Mouse (Mus musculus) lung, postnatal 0 days (tissue): ENCODE results near the gene Gm49361. TPM values are rescaled to one million over a fixed set of nuclear protein-coding genes. Genes with fewer than 3 reads are reported as not detected.

Experiments used
- ATAC-seq: fragments of 200-750 bp; cut with Nextera tagmentation; 2 replicates; pipeline ENCODE4 v1.8.0; 2017; ENCODE audit warnings: moderate library complexity
- DNase-seq: peaks from one replicate; pipeline ENCODE4 v3.0.0-alpha.2; 2016; ENCODE audit warnings: low spot score
- H3K27ac ChIP-seq: fragments of 300-500 bp; sonication (generic); 2 replicates; pipeline ENCODE4 v1.5.1; 2014; ENCODE audit warnings: antibody characterized with exemption, mild to moderate bottlenecking, low read length, mixed read lengths
- H3K27me3 ChIP-seq: fragments of 300-500 bp; sonication (generic); replicated peaks from 2 replicates; pipeline ENCODE4 v1.6.1; 2014; ENCODE audit warnings: low read length, mixed read lengths; ENCODE audit not compliant: insufficient read depth
- H3K36me3 ChIP-seq: fragments of 300-500 bp; sonication (generic); 2 replicates; pipeline ENCODE4 v1.6.1; 2014; ENCODE audit warnings: low read length, mixed read lengths; ENCODE audit not compliant: insufficient read depth
- H3K4me1 ChIP-seq: fragments of 300-500 bp; sonication (generic); 2 replicates; pipeline ENCODE4 v1.6.1; 2014; ENCODE audit warnings: antibody characterized with exemption, low read depth, low read length, mixed read lengths; ENCODE audit not compliant: insufficient read depth
- H3K4me2 ChIP-seq: fragments of 300-500 bp; sonication (generic); replicated peaks from 2 replicates; pipeline ENCODE4 v1.6.1; 2014; ENCODE audit warnings: low read depth, mild to moderate bottlenecking, low read length, moderate library complexity, mixed read lengths
- H3K4me3 ChIP-seq: fragments of 300-500 bp; sonication (generic); 2 replicates; pipeline ENCODE4 v1.5.1; 2014; ENCODE audit warnings: low read depth, low read length
- H3K9ac ChIP-seq: fragments of 300-500 bp; sonication (generic); replicated peaks from 2 replicates; pipeline ENCODE4 v1.6.1; 2014; ENCODE audit warnings: low read depth, mild to moderate bottlenecking
- H3K9me3 ChIP-seq: fragments of 300-500 bp; sonication (generic); 2 replicates; pipeline ENCODE4 v1.6.1; 2016; ENCODE audit warnings: low read length, mixed read lengths
- CTCF ChIP-seq: IDR thresholded peaks from 2 replicates; pipeline ENCODE4 v1.5.1; 2016; ENCODE audit warnings: antibody characterized with exemption, mild to moderate bottlenecking
- EP300 ChIP-seq: IDR thresholded peaks from 2 replicates; pipeline ENCODE4 v1.6.1; 2016; ENCODE audit warnings: antibody characterized with exemption, mild to moderate bottlenecking, control low read depth
- WGBS: fragments of 180-500 bp; shearing (Covaris S2); extraction: QIAGEN DNeasy Blood & Tissue Kit; methylation state at CpG from one replicate; pipeline ENCODE4 v1.1.7; 2014; 5-methylcytosine and 5-hydroxymethylcytosine counted together
- polyA plus RNA-seq: library from polyadenylated mRNA; unstranded; fragments of >200 nt; fragmentation: Nextera tagmentation; extraction: Ambion mirVana; gene quantifications from 2 replicates; pipeline ENCODE4 v1.2.1, GENCODE M21; 2015

The Gm49361 gene
- polyA plus RNA-seq, 1 experiment from 2014 or later = not detected

DNA sequence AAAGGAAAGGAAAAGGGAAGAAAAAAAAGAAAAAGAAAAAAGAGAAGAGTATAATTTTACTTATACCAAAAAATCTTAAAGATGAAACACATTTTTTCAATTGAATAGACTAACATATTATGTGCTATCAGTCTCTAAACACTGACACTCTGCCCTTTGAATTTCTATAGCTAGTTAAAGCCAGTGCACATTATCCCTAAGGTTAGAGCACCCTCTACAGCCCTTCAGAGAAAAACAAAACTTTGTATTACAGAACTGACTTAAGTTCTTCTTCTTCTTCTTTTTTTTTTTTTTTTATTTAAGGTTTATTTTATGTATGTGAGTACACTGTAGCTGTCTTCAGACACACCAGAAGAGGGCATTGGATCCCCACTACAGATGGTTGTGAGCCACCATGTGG lies 96.4 kb downstream of the Gm49361 start:
- no peaks in the 10 kb centered on the region for H3K9me3 ChIP-seq
- no peak; the same call in 1 of the 2 replicates for ATAC-seq
- TF ChIP-seq EP300 (no peak), CTCF (peak; percentile 47)

DNA sequence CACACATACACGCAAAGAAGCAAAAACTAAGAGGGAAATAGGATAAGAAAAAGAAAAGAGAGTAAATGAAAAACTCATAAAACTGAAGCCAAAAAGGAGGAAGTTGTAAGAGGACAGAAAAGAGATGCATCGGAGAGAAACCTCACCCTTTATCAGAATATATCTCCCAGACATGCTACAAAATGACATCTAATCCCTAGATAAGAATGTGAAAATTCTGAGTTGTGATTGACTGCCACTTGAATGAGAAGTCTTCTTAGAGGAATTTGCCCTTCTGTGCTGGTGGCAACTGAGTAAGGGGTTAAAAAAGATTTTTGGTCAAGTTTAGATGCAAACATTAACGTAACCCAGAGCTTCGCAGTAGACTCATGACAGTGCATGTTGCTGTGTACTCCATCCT lies 99.7 kb downstream of the Gm49361 start:
- no peaks in the 10 kb centered on the region for H3K9me3 ChIP-seq
- ATAC-seq = no peak
- no peaks in the 10 kb centered on the region for H3K36me3 ChIP-seq
- DNase-seq = no peak
- 83% methylated on average over 4 of the region's 4 CpGs for WGBS
- no peak for TF ChIP-seq EP300
- TF ChIP-seq CTCF = no peak
- H3K4me3 ChIP-seq = no peak overlapping the region
- no peaks in the 10 kb centered on the region for H3K4me1 ChIP-seq
- H3K27ac ChIP-seq = no peak overlapping the region
- H3K4me2 ChIP-seq = no peak overlapping the region
- H3K27me3 ChIP-seq = no peaks in the 10 kb centered on the region
- H3K9ac ChIP-seq = no peak overlapping the region

More for the DNA sequence above, 96.4 kb downstream of the Gm49361 start:
- Histone ChIP-seq H3K27ac (no peak overlapping the region), H3K27me3 (no peaks in the 10 kb centered on the region), H3K4me3 (no peak overlapping the region), H3K4me1 (no peaks in the 10 kb centered on the region), H3K36me3 (no peaks in the 10 kb centered on the region), H3K9ac (no peak overlapping the region), H3K4me2 (no peak overlapping the region)
- DNase-seq = peak; percentile 48

DNA sequence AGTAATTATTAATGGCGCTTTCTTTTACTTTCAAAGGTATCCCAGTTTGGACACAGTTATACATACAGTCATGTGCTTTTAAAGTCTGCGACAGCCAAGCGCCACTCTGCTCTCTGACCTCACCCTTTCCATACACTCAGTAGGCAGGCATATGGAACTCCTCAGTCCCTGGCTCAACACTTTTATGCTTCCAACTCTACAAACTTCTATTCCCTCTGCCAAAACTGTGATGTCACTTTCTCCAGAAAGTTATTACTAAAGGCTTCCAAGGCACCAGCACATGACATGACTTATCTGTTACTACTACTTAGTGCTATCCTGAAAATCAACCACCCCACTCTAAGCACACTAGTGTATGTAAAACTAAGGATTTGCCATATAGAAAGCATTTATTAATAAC lies 106.8 kb downstream of the Gm49361 start:
- no peaks in the 10 kb centered on the region for H3K36me3 ChIP-seq
- H3K9ac ChIP-seq = no peak overlapping the region
- TF ChIP-seq CTCF (no peak), EP300 (no peak)
- no peak overlapping the region for H3K4me2 ChIP-seq
- no peak overlapping the region for H3K4me3 ChIP-seq
- peak; percentile 64 for DNase-seq
- H3K27me3 ChIP-seq = no peaks in the 10 kb centered on the region
- peak; percentile 52 for ATAC-seq
- H3K27ac ChIP-seq = no peak overlapping the region
- no peaks in the 10 kb centered on the region for H3K9me3 ChIP-seq
- no peaks in the 10 kb centered on the region for H3K4me1 ChIP-seq
- 81% methylated on average over 3 of the region's 3 CpGs for WGBS

DNA sequence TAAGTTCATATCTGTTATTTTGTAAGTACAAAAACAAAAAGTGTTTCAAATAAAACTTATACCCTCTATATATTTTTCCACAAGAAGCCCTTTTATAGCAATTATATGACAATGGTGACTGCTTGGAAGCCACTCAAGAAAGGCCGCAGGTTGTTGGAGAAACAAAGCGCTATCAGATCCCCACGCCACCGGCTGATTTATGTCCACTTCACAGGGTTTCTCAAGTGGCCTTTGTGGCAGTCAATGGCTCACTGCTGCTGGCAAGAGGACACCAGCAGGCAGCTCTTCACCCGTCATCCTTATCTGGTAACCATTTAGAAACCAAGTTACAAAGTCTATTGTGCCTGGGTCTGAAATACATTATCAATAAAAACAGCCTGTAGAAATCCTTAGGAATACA lies 111.8 kb downstream of the Gm49361 start:
- Histone ChIP-seq H3K36me3 (no peaks in the 10 kb centered on the region), H3K4me2 (no peak overlapping the region), H3K9me3 (no peaks in the 10 kb centered on the region), H3K9ac (no peak overlapping the region), H3K27me3 (no peaks in the 10 kb centered on the region), H3K4me1 (no peaks in the 10 kb centered on the region; the same call in 1 of the 2 replicates), H3K4me3 (no peak overlapping the region), H3K27ac (no peak overlapping the region)
- WGBS = 48% methylated on average over 5 of the region's 5 CpGs
- TF ChIP-seq EP300 (no peak), CTCF (no peak)
- DNase-seq = no peak
- ATAC-seq = no peak

DNA sequence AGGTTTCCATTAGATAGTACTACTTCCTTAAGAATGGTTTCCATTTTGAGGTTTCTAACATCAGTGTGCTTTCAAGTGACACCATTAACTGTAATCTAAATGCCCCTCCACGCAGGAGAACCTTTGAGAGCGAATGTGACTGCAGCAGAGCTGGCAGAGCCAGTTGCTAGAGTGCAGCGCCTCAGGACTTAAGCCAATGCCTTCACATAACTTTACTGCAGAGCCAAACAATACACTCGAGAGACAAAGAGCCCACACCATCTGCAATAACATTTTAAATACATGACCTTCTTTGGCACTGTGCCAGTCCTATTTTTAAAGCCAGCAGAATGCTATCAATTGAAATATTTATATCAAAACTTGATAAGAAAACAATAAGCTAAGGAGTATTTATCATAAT lies 116.3 kb downstream of the Gm49361 start:
- ATAC-seq = no peak
- WGBS = 30% methylated on average over 4 of the region's 4 CpGs

DNA sequence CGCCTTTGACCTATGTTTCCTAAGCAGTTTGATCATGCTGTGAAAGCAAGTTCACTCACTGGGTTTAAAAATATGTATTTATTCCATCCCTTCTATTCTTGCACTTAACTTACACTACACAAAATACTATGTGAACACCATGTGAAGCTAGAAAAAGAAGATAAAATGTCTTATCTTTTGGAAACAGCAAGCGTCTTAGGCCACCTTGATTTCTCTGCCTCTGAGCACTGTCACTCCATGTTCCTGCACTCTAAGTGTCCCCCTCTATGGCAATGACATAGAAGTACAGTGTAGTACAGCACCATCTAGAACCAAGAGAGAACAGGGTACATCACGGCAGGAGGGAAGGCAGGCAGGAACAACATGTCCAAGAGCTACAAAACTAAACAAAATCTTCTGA lies 123.0 kb downstream of the Gm49361 start:
- TF ChIP-seq CTCF (no peak), EP300 (no peak)
- no peak overlapping the region for H3K27ac ChIP-seq
- no peak for DNase-seq
- peaks cover 12% of the 10 kb centered on the region; the same call in 1 of the 2 replicates for H3K36me3 ChIP-seq
- no peak overlapping the region for H3K4me2 ChIP-seq
- H3K9me3 ChIP-seq = no peaks in the 10 kb centered on the region
- H3K4me3 ChIP-seq = no peak overlapping the region
- H3K27me3 ChIP-seq = no peaks in the 10 kb centered on the region
- H3K9ac ChIP-seq = no peak overlapping the region
- WGBS = 85% methylated on average over 3 of the region's 3 CpGs
- no peaks in the 10 kb centered on the region for H3K4me1 ChIP-seq
- no peak for ATAC-seq

More for the DNA sequence above, 116.3 kb downstream of the Gm49361 start:
- H3K9me3 ChIP-seq = no peaks in the 10 kb centered on the region
- no peak overlapping the region for H3K9ac ChIP-seq
- no peaks in the 10 kb centered on the region for H3K27me3 ChIP-seq
- DNase-seq = peak; percentile 22
- H3K4me1 ChIP-seq = no peaks in the 10 kb centered on the region; the same call in 1 of the 2 replicates
- no peak overlapping the region for H3K4me2 ChIP-seq
- H3K36me3 ChIP-seq = peaks cover 7% of the 10 kb centered on the region; the same call in 1 of the 2 replicates
- TF ChIP-seq CTCF = no peak
- TF ChIP-seq EP300 = no peak
- H3K27ac ChIP-seq = no peak overlapping the region
- no peak overlapping the region for H3K4me3 ChIP-seq

DNA sequence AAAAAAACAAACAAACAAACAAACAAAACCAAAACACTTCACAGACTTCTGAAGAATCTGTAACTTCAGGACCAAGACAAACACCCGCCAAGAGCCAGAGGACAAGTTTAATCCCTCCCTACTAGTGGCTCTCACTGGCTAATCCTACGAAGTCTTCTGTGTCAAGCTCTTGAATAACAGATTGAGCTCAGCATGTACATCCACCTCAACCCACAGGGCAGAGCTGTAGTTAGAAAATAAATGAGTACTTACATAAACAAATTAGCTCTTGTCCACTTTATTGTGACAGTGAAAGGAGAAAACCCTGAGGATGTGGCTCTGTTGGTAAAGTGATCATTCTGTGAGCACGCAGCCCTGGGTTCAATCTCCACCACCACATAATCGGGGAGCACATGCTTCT lies 124.2 kb downstream of the Gm49361 start:
- no peaks in the 10 kb centered on the region for H3K9me3 ChIP-seq
- no peak overlapping the region for H3K4me3 ChIP-seq
- H3K9ac ChIP-seq = no peak overlapping the region
- ATAC-seq = no peak
- peaks cover 5% of the 10 kb centered on the region; the same call in 1 of the 2 replicates for H3K36me3 ChIP-seq
- no peaks in the 10 kb centered on the region for H3K4me1 ChIP-seq
- DNase-seq = no peak
- no peak overlapping the region for H3K27ac ChIP-seq
- no peak overlapping the region for H3K4me2 ChIP-seq
- H3K27me3 ChIP-seq = no peaks in the 10 kb centered on the region
- TF ChIP-seq EP300 (no peak), CTCF (no peak)
- WGBS = 82% methylated on average over 4 of the region's 4 CpGs
